Mouse (Mus musculus) heart, adult 2 months (tissue): ENCODE measurements around the gene Cd200r3.

Experiments used
- CTCF ChIP-seq: fragments of 200-600 bp; IDR thresholded peaks from 2 replicates; pipeline ENCODE4 v1.8.1; 2022; ENCODE audit warnings: antibody characterized with exemption, mild to moderate bottlenecking, moderate library complexity
- POLR2A ChIP-seq: fragments of 200-500 bp; IDR thresholded peaks from 2 replicates; pipeline ENCODE4 v1.6.1; 2011; ENCODE audit warnings: mild to moderate bottlenecking, low read depth, low read length, control low read depth; ENCODE audit not compliant: insufficient read depth

DNA sequence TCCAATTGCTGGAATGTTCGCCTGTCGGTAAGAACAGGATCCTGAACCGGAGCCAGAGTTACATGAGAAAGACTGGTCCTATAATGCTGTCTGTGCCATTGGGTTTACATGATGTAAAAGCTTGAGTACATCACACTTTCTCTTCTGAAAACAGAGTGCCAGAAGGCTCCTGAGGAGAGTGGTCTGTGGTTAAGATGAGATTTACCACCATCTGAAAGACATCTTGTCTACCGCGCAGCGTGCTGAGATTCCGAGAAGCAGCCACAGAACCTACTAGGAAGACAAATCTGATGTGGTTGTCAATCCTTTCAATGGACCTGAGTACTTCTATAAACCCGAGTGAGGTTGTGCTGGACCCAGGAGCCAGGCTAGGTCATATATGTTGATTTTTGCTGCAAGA lies 21.9 kb downstream of the Cd200r3 start:
- no peak for TF ChIP-seq CTCF
- no peak for TF ChIP-seq POLR2A
